Mouse (Mus musculus) common myeloid progenitor, adult 5-6 weeks (primary cell): ENCODE data around the gene Med28. TPM values are rescaled to one million over a fixed set of nuclear protein-coding genes. Genes with fewer than 3 reads are reported as not detected.

Source experiments
- ATAC-seq: replicated peaks from 2 replicates; pipeline ENCODE4 v1.8.0; 2016; ENCODE audit warnings: low read depth, mild to moderate bottlenecking, moderate TSS enrichment, inconsistent platforms; ENCODE audit not compliant: poor library complexity, severe bottlenecking
- total RNA-seq: library from RNA; stranded (forward); fragments of 200-1000, 187-1606 nt; gene quantifications from 2 replicates; pipeline ENCODE4 v1.2.3, GENCODE M21; 2017

Med28 gene
- total RNA-seq, 1 experiment from 2014 or later: 26.8 TPM

GRCm38 (mm10) chr5:45497564-45497963 is 22.5 kb upstream of the Med28 start:
- ATAC-seq: no peak

- no peak for ATAC-seq
Measured at GRCm38 (mm10) chr5:45510071-45510470, 10.0 kb upstream of the Med28 start.

GRCm38 (mm10) chr5:45512908-45513307 is 7.1 kb upstream of the Med28 start:
- ATAC-seq: no peak

- ATAC-seq: no peak
Measured at GRCm38 (mm10) chr5:45513511-45513910, 6.5 kb upstream of the Med28 start.

GRCm38 (mm10) chr5:45514599-45514998 is 5.4 kb upstream of the Med28 start:
- ATAC-seq: no peak

GRCm38 (mm10) chr5:45515151-45515743 is 4.8 kb upstream of the Med28 start:
- no peak for ATAC-seq

GRCm38 (mm10) chr5:45520809-45521110 is 731 bp downstream of the Med28 start:
- peak; percentile 37 for ATAC-seq

GRCm38 (mm10) chr5:45521601-45522000 is 1.6 kb downstream of the Med28 start:
- ATAC-seq: no peak

- no peak for ATAC-seq
Measured at GRCm38 (mm10) chr5:45525101-45525500, 5.1 kb downstream of the Med28 start.

- 0 out of 2 replicates have a peak, but pooled peaks have one; percentile 39 for ATAC-seq
Measured at GRCm38 (mm10) chr5:45526338-45526737, 6.3 kb downstream of the Med28 start.

- peak; percentile 43; the same call in 1 of the 2 replicates for ATAC-seq
Measured at GRCm38 (mm10) chr5:45529696-45530095, 9.7 kb downstream of the Med28 start.

GRCm38 (mm10) chr5:45534319-45535098 is 14.5 kb downstream of the Med28 start:
- peak; percentile 94 for ATAC-seq

- no peak for ATAC-seq
Measured at GRCm38 (mm10) chr5:45535177-45535576, 15.1 kb downstream of the Med28 start.

GRCm38 (mm10) chr5:45539502-45539901 is 19.5 kb downstream of the Med28 start:
- ATAC-seq: no peak

- no peak for ATAC-seq
Measured at GRCm38 (mm10) chr5:45543374-45543773, 23.3 kb downstream of the Med28 start.

- no peak for ATAC-seq
Measured at GRCm38 (mm10) chr5:45549586-45549985, 29.6 kb downstream of the Med28 start.

- no peak for ATAC-seq
Measured at GRCm38 (mm10) chr5:45564054-45564453, 44.0 kb downstream of the Med28 start.

- ATAC-seq: no peak
Measured at GRCm38 (mm10) chr5:45565829-45566228, 45.8 kb downstream of the Med28 start.

- ATAC-seq: no peak
Measured at GRCm38 (mm10) chr5:45572816-45573215, 52.8 kb downstream of the Med28 start.

- no peak for ATAC-seq
Measured at GRCm38 (mm10) chr5:45576716-45577115, 56.7 kb downstream of the Med28 start.

- ATAC-seq: no peak
Measured at GRCm38 (mm10) chr5:45577376-45577775, 57.3 kb downstream of the Med28 start.
